Comparison of ENCODE assay signal across 9 mouse cellular contexts in genomic region chr8:12127106-12127800, GRCm38 (mm10).
DNase-seq lines count a peak whose midpoint lies in the region; ATAC-seq and TF ChIP-seq lines count a peak whose summit lies in the region.
"Had no signal": no experiment of that assay in that cellular context is flagged by ENCODE, and none has a peak within 500 bp of the region (broad histone marks: within the 10 kb centered on the region; RNA-seq: fewer than 3 reads in every experiment).

No protein-coding gene starts in this region.

- DNase-seq in right cerebral cortex, postnatal 10 days (ENCODE audit: low spot score in 2 of 2), result peak; percentile 61 to 69
- no peak for DNase-seq in right cerebral cortex, adult 2 months (ENCODE audit: low spot score in 2 of 2)
- DNase-seq in forebrain, postnatal 0 days, result peak; percentile 77
- peak; percentile 38 to 67 for DNase-seq in lung, postnatal 4 days
- DNase-seq in heart, adult 2 months, result no peak
- DNase-seq in cerebellum, adult 2 months, result no peak
- DNase-seq in kidney, adult 9 months, result no peak

- no peak for TF ChIP-seq EP300 in heart, adult 2 months (IDR thresholded peaks at IDR 0.05; ENCODE audit: insufficient read depth, low read depth, low read length)

- peak overlapping the region; percentile 20 for H3K4me2 ChIP-seq in forebrain, postnatal 0 days (ENCODE audit: low read depth)
- H3K4me2 ChIP-seq: limb, embryonic 12.5 days had no signal

- no peaks in the 10 kb centered on the region for H3K27me3 ChIP-seq in forebrain, postnatal 0 days (ENCODE audit: insufficient read depth, low read length)
- peaks cover 2% of the 10 kb centered on the region; the same call in 1 of the 2 replicates for H3K27me3 ChIP-seq in heart, adult 2 months (ENCODE audit: control insufficient read depth, insufficient read depth, low read length)
- H3K27me3 ChIP-seq in cerebellum, adult 2 months (ENCODE audit: control insufficient read depth, insufficient read depth, low read length), result peaks cover 4% of the 10 kb centered on the region; the same call in 1 of the 2 replicates

- 9% methylated on average over 14 of the region's 14 CpGs for WGBS in forebrain, postnatal 0 days
- 56% methylated on average over 14 of the region's 14 CpGs for WGBS in heart, adult 2 months
- WGBS in cerebellum, adult 2 months, result 12% methylated on average over 14 of the region's 14 CpGs

- no peaks in the 10 kb centered on the region for H3K36me3 ChIP-seq in forebrain, postnatal 0 days (ENCODE audit: insufficient read depth)
- H3K36me3 ChIP-seq in heart, adult 2 months (ENCODE audit: control insufficient read depth, insufficient read depth, low read length), result no peaks in the 10 kb centered on the region
- H3K36me3 ChIP-seq: limb, embryonic 12.5 days had no signal

- no peaks in the 10 kb centered on the region for H3K9me3 ChIP-seq in forebrain, postnatal 0 days (ENCODE audit: low read length)

- no peak overlapping the region for H3K4me3 ChIP-seq in forebrain, postnatal 0 days (ENCODE audit: low read depth, low read length)
- no peak overlapping the region for H3K4me3 ChIP-seq in heart, adult 2 months
- H3K4me3 ChIP-seq in cerebellum, adult 2 months (replicated peaks; ENCODE audit: insufficient read depth, low read depth, low read length), result no peak overlapping the region
- H3K4me3 ChIP-seq: limb, embryonic 12.5 days; megakaryocyte, embryonic 14.5 days had no signal

- H3K4me1 ChIP-seq in forebrain, postnatal 0 days (ENCODE audit: insufficient read depth), result peaks cover 17% of the 10 kb centered on the region
- H3K4me1 ChIP-seq in heart, adult 2 months (ENCODE audit: control insufficient read depth, insufficient read depth, low read length), result no peaks in the 10 kb centered on the region
- no peaks in the 10 kb centered on the region for H3K4me1 ChIP-seq in cerebellum, adult 2 months (ENCODE audit: control insufficient read depth, insufficient read depth, low read length)
- H3K4me1 ChIP-seq: megakaryocyte, embryonic 14.5 days had no signal

- TF ChIP-seq CTCF in forebrain, postnatal 0 days (IDR thresholded peaks at IDR 0.05; ENCODE audit: low read depth), result no peak
- no peak for TF ChIP-seq CTCF in heart, adult 2 months (IDR thresholded peaks at IDR 0.05)
- TF ChIP-seq CTCF in cerebellum, adult 2 months (IDR thresholded peaks at IDR 0.05; ENCODE audit: borderline replicate concordance, insufficient read depth, low read depth, low read length), result no peak

- no peaks in the 10 kb centered on the region for H3K79me2 ChIP-seq in heart, adult 2 months (replicated peaks; ENCODE audit: control insufficient read depth, insufficient read depth, low read length)

- intact Hi-C loops in heart, adult 2 months (cut with DNase I), result no loop called here

- TF ChIP-seq POLR2A in heart, adult 2 months (IDR thresholded peaks at IDR 0.05; ENCODE audit: insufficient read depth, low read depth, low read length), result no peak
- TF ChIP-seq POLR2A in cerebellum, adult 2 months (IDR thresholded peaks at IDR 0.05; ENCODE audit: borderline replicate concordance, insufficient read depth, low read length), result no peak

- H3K27ac ChIP-seq in forebrain, postnatal 0 days (ENCODE audit: low read depth, low read length), result peak overlapping the region; percentile 73
- H3K27ac ChIP-seq in heart, adult 2 months, result no peak overlapping the region
- H3K27ac ChIP-seq in cerebellum, adult 2 months (ENCODE audit: insufficient read depth, low read length), result no peak overlapping the region
- H3K27ac ChIP-seq: limb, embryonic 12.5 days had no signal

- H3K9ac ChIP-seq in forebrain, postnatal 0 days, result no peak overlapping the region; the same call in 1 of the 2 replicates
- no peak overlapping the region for H3K9ac ChIP-seq in heart, adult 2 months (ENCODE audit: low read depth, low read length)
- H3K9ac ChIP-seq: limb, embryonic 12.5 days had no signal

- ATAC-seq in forebrain, postnatal 0 days, result peak; percentile 76

Comparison
In these comparisons a context has a peak if more than half of its experiments do, and no peak if none do; other contexts are left out.
1. DNase-seq: peak in right cerebral cortex, postnatal 10 days (2 of 2), forebrain, postnatal 0 days (single experiment) and lung, postnatal 4 days (2 of 2); none in right cerebral cortex, adult 2 months (0 of 2), heart, adult 2 months (0 of 2), cerebellum, adult 2 months (0 of 2) and kidney, adult 9 months (single experiment).